In the genomic region with DNA sequence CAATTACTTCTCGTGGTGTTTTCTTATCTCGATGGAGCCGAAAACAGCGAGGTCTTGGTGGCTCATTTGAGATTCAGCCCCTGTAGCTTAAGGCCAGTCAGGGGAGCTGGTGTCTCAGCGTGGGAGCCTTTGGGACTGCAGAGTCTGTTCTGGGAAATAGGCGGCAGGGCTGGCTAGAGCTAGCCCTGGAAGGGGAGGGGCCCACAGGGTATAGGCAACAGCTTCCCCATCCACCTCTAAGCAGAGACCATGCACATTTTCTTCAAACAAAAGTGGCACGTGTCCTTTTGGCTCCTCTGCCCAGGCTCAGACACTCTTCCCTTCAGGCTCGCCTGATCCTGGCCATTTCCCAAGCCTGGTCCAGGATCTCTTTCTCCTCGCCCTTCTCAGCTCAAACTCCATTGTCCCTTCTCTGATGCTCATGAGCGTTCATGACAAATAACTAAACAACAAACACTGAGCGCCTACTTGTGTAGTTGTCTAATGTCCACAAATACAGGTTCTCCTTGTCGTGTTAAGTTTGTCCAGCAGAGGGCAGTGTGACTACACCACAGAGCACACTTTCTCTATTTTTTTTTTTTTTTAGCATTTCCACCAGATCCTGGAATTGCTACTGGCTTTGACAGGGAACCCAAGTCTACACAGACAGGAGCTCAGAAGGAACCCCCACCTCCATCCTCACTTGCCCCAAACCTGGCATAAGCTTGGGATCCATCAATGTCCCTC, we compare ENCODE assay signal across 8 mouse cellular contexts. TPM values are rescaled to one million over a fixed set of nuclear protein-coding genes. Genes with fewer than 3 reads are reported as not detected.
A peak's percentile ranks its signal among the peaks of the same experiment; 100 is the strongest.
DNase-seq lines count a peak whose midpoint lies in the region; ATAC-seq and TF ChIP-seq lines count a peak whose summit lies in the region.

No protein-coding gene starts in this region.

- peak; percentile 58 for DNase-seq in thymus, adult 2 months
- DNase-seq in thymus, adult 18-20 months = no peak
- peak; percentile 86 for DNase-seq in brain, embryonic 14.5 days (ENCODE audit: low read depth)
- DNase-seq in kidney, adult 2 months = peak; percentile 75
- DNase-seq in limb, embryonic 11.5 days (ENCODE audit: low spot score) = peak; percentile 87
- DNase-seq in naive thymus-derived CD4-positive, alpha-beta T cell, adult 2 months (ENCODE audit: low read depth) = peak; percentile 82
- peak; percentile 55 for DNase-seq in thymus, postnatal 25 days

- TF ChIP-seq POLR2A in thymus, adult 2 months (IDR thresholded peaks at IDR 0.05; ENCODE audit: control insufficient read depth, extremely low read depth, insufficient read depth, low read length, poor library complexity) = no peak
- TF ChIP-seq POLR2A in brain, embryonic 14.5 days (IDR thresholded peaks at IDR 0.05; ENCODE audit: borderline replicate concordance, extremely low read depth, insufficient read depth, insufficient read length, poor library complexity, severe bottlenecking) = no peak
- TF ChIP-seq POLR2A in kidney, adult 2 months (IDR thresholded peaks at IDR 0.05; ENCODE audit: low read depth, low read length) = no peak

- no peaks in the 10 kb centered on the region for H3K36me3 ChIP-seq in thymus, adult 2 months (ENCODE audit: control insufficient read depth, insufficient read depth, low read length)
- no peaks in the 10 kb centered on the region for H3K36me3 ChIP-seq in forebrain, embryonic 16.5 days (ENCODE audit: control insufficient read depth, insufficient read depth)
- no peaks in the 10 kb centered on the region for H3K36me3 ChIP-seq in kidney, adult 2 months (ENCODE audit: control insufficient read depth, insufficient read depth, low read length)
- H3K36me3 ChIP-seq in limb, embryonic 11.5 days (ENCODE audit: control insufficient read depth, insufficient read depth, low read length) = no peaks in the 10 kb centered on the region

- H3K9me3 ChIP-seq in forebrain, embryonic 16.5 days (ENCODE audit: control insufficient read depth, low read length) = no peaks in the 10 kb centered on the region
- no peaks in the 10 kb centered on the region for H3K9me3 ChIP-seq in limb, embryonic 11.5 days (ENCODE audit: control insufficient read depth, low read length)

- TF ChIP-seq CTCF in thymus, adult 2 months (IDR thresholded peaks at IDR 0.05; ENCODE audit: borderline replicate concordance, control insufficient read depth, extremely low read depth, insufficient read depth, low read length, poor library complexity) = peak; percentile 25; the same call in 1 of the 2 replicates
- TF ChIP-seq CTCF in brain, embryonic 14.5 days (IDR thresholded peaks at IDR 0.05; ENCODE audit: borderline replicate concordance, extremely low read depth, insufficient read depth, insufficient read length) = peak; percentile 76; the same call in 1 of the 2 replicates
- TF ChIP-seq CTCF in kidney, adult 2 months (conservative IDR thresholded peaks at IDR 0.05; ENCODE audit: insufficient read depth, insufficient read length, low read depth, low read length) = no peak

- peaks cover 6% of the 10 kb centered on the region for H3K4me1 ChIP-seq in thymus, adult 2 months (replicated peaks; ENCODE audit: control insufficient read depth, insufficient read depth, low read length)
- H3K4me1 ChIP-seq in forebrain, embryonic 16.5 days (replicated peaks; ENCODE audit: control insufficient read depth, insufficient read depth, low read length) = no peaks in the 10 kb centered on the region
- H3K4me1 ChIP-seq in kidney, adult 2 months (ENCODE audit: control insufficient read depth, insufficient read depth, low read length) = no peaks in the 10 kb centered on the region
- H3K4me1 ChIP-seq in limb, embryonic 11.5 days (ENCODE audit: control insufficient read depth, insufficient read depth, low read length) = no peaks in the 10 kb centered on the region

- no peak overlapping the region for H3K27ac ChIP-seq in thymus, adult 2 months (ENCODE audit: control insufficient read depth, insufficient read depth, low read length)
- no peak overlapping the region for H3K27ac ChIP-seq in forebrain, embryonic 16.5 days (ENCODE audit: low read length)
- no peak overlapping the region for H3K27ac ChIP-seq in kidney, adult 2 months (ENCODE audit: insufficient read depth, low read depth, low read length)
- no peak overlapping the region for H3K27ac ChIP-seq in limb, embryonic 11.5 days (replicated peaks; ENCODE audit: low read depth, low read length)

- H3K4me2 ChIP-seq in forebrain, embryonic 16.5 days (ENCODE audit: low read length) = no peak overlapping the region
- H3K4me2 ChIP-seq in limb, embryonic 11.5 days (ENCODE audit: low read depth, severe bottlenecking) = no peak overlapping the region

- 50% methylated on average over 12 of the region's 12 CpGs for WGBS in thymus, adult 2 months
- WGBS in forebrain, embryonic 16.5 days = 17% methylated on average over 12 of the region's 12 CpGs
- 10% methylated on average over 12 of the region's 12 CpGs for WGBS in kidney, adult 2 months
- 29% methylated on average over 12 of the region's 12 CpGs for WGBS in limb, embryonic 11.5 days

- no peak overlapping the region for H3K9ac ChIP-seq in forebrain, embryonic 16.5 days (replicated peaks; ENCODE audit: low read depth, low read length)
- no peak overlapping the region for H3K9ac ChIP-seq in limb, embryonic 11.5 days (ENCODE audit: low read length)

- peak; percentile 47; the same call in 1 of the 2 replicates for ATAC-seq in forebrain, embryonic 16.5 days
- ATAC-seq in limb, embryonic 11.5 days (ENCODE audit: insufficient number of reproducible peaks, low FRiP score, low TSS enrichment, low read depth) = no peak

- no peak overlapping the region for H3K4me3 ChIP-seq in thymus, adult 2 months (ENCODE audit: control insufficient read depth, insufficient read depth, low read length)
- no peak overlapping the region for H3K4me3 ChIP-seq in forebrain, embryonic 16.5 days (replicated peaks; ENCODE audit: low read length)
- no peak overlapping the region for H3K4me3 ChIP-seq in kidney, adult 2 months (ENCODE audit: insufficient read depth, low read depth, low read length)
- H3K4me3 ChIP-seq in limb, embryonic 11.5 days (ENCODE audit: low read depth, low read length) = no peak overlapping the region

- H3K27me3 ChIP-seq in thymus, adult 2 months (ENCODE audit: control insufficient read depth, insufficient read depth, low read length) = no peaks in the 10 kb centered on the region
- no peaks in the 10 kb centered on the region for H3K27me3 ChIP-seq in forebrain, embryonic 16.5 days (replicated peaks; ENCODE audit: control insufficient read depth, insufficient read depth, low read length)
- no peaks in the 10 kb centered on the region for H3K27me3 ChIP-seq in kidney, adult 2 months (replicated peaks; ENCODE audit: control insufficient read depth, insufficient read depth, low read length)
- no peaks in the 10 kb centered on the region for H3K27me3 ChIP-seq in limb, embryonic 11.5 days (ENCODE audit: control insufficient read depth, insufficient read depth, low read length)

RNA-seq across cellular contexts. Expression of a gene that starts 25.0 kb away (rescaled TPM):
- 124 and 127 TPM in 2 replicates for polyA plus RNA-seq in thymus, adult 2 months (2012; rRNA removed)
- 101 and 115 TPM in 2 replicates for polyA plus RNA-seq in brain, embryonic 14.5 days (2012; rRNA removed)
- polyA plus RNA-seq in forebrain, embryonic 16.5 days (2015; fragmentation: Nextera tagmentation; extraction: Ambion mirVana) = 116 and 124 TPM in 2 replicates
- 219 and 245 TPM in 2 replicates for polyA plus RNA-seq in kidney, adult 2 months (2012; rRNA removed)
- 173 and 176 TPM in 2 replicates for polyA plus RNA-seq in limb, embryonic 11.5 days (2014; fragmentation: Nextera tagmentation; extraction: Ambion mirVana)

Comparison
In these comparisons a context has a peak if more than half of its experiments do, and no peak if none do; other contexts are left out.
1. DNase-seq: peak in thymus, adult 2 months (single experiment), brain, embryonic 14.5 days (single experiment), kidney, adult 2 months (single experiment), limb, embryonic 11.5 days (single experiment), naive thymus-derived CD4-positive, alpha-beta T cell, adult 2 months (single experiment) and thymus, postnatal 25 days (single experiment); none in thymus, adult 18-20 months (0 of 2).